Mouse (Mus musculus) mouse embryonic stem cell (cell line): Measurements from ENCODE around the gene Fundc1.

Source experiments
- in situ Hi-C, 2 experiments: fragments of 300-500 bp; cut with MboI; formaldehyde crosslinking; loops; 1 replicate in 1 of 2; 3 replicates in 1 of 2; pipeline ENCODE4 v1.14.3; 2019 to 2020; ENCODE audit warnings: low sequenced_read_pairs in 2 of 2, low pct_unique_long_range_greater_than_20kb in 1 of 2, mixed read lengths in 1 of 2; ENCODE audit not compliant: unreplicated experiment in 1 of 2

Gene Fundc1

GRCm38 (mm10) chrX:17514012-17514411, 58.1 kb downstream of the Fundc1 start:
- in situ Hi-C loops: no loop called here

- in situ Hi-C loops: no loop called here
Measured at GRCm38 (mm10) chrX:17512021-17512602, 60.0 kb downstream of the Fundc1 start.
